24 mouse cellular contexts compared by ENCODE assay signal in the genomic region with DNA sequence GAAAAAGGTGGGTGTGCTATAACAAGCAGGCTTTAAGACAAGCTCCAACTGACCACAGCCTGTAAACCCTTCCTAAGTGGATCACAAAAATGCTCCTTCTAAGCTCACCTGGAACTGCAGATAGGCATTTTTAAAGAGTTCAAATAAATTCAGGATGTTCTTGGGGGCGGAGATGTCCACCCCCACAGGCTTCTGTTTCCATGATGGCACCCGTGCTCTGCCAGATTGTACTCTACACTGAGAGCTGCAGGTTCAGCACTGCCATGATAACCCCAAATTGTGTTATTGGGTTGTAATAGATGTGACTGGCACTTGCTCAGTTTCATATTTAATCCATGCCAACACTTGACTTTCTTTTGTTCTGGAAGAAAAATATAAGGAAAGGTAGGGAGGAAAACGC.
"Had no signal": no experiment of that assay in that cellular context is flagged by ENCODE, and none has a peak within 500 bp of the region (broad histone marks: within the 10 kb centered on the region; RNA-seq: fewer than 3 reads in every experiment).

No protein-coding gene starts in this region.

- H3K4me3 ChIP-seq: heart, adult 2 months; heart, embryonic 13.5 days; heart, embryonic 15.5 days; hindbrain, embryonic 13.5 days; hindbrain, embryonic 15.5 days; kidney, embryonic 15.5 days; left cerebral cortex, adult 2 months; limb, embryonic 13.5 days; limb, embryonic 15.5 days; liver, embryonic 13.5 days; liver, embryonic 15.5 days had no signal

- DNase-seq: gastrocnemius, postnatal 14 days; gastrocnemius, postnatal 36 days; heart, adult 11 months; heart, adult 2 months; heart, postnatal 14 days; heart, postnatal 36 days; kidney, adult 11 months; kidney, adult 2 months; kidney, adult 9 months; kidney, postnatal 14 days; kidney, postnatal 36 days; liver, embryonic 13.5 days; liver, postnatal 0 days had no signal

- H3K27ac ChIP-seq: heart, adult 2 months; heart, embryonic 13.5 days; heart, embryonic 15.5 days; hindbrain, embryonic 13.5 days; hindbrain, embryonic 15.5 days; hindbrain, postnatal 0 days; kidney, embryonic 15.5 days; kidney, postnatal 0 days; left cerebral cortex, adult 2 months; limb, embryonic 13.5 days; limb, embryonic 15.5 days; liver, embryonic 13.5 days; liver, embryonic 15.5 days had no signal
